Mouse (Mus musculus): ENCODE measurements at regions not wholly inside any gene's neighbourhood (a gene's known extent, or its start where the extent isn't known, plus 50 kb on each side); places are given as distances from the start of the nearest gene placed in this dataset.
"Not testable (repeated sequence)": the region's sequence is repeated elsewhere in the genome, so short reads cannot be mapped to it uniquely, and the experiment has no call there.

GRCm38 (mm10) chr6:84320586-84320985 is 273.1 kb downstream of the Cyp26b1 start:
- Histone ChIP-seq H3K9me3 (replicated peaks) (no peaks in the 10 kb centered on the region), H3K36me3 (no peaks in the 10 kb centered on the region), H3K27ac (replicated peaks) (no peak overlapping the region), H3K27me3 (ENCODE audit: low read depth, poor library complexity, severe bottlenecking) (peaks cover 29% of the 10 kb centered on the region), H3K4me1 (0 out of 2 replicates have a peak, but pooled peaks cover 4% of the 10 kb centered on the region), H3K4me3 (no peak overlapping the region)
- DNase-seq (ENCODE audit: low spot score): no peak
- WGBS: 58% methylated on average over 1 of the region's 1 CpGs

GRCm38 (mm10) chr6:84318774-84319173 is 274.9 kb downstream of the Cyp26b1 start:
- 52% methylated on average over 4 of the region's 4 CpGs for WGBS
- H3K4me1 ChIP-seq: peaks cover 21% of the 10 kb centered on the region
- H3K27me3 ChIP-seq (ENCODE audit: low read depth, poor library complexity, severe bottlenecking): peaks cover 46% of the 10 kb centered on the region
- no peak for DNase-seq (ENCODE audit: low spot score)
- no peaks in the 10 kb centered on the region for H3K36me3 ChIP-seq
- H3K27ac ChIP-seq (replicated peaks): no peak overlapping the region
- H3K9me3 ChIP-seq (replicated peaks): no peaks in the 10 kb centered on the region
- H3K4me3 ChIP-seq: no peak overlapping the region

- no peak for DNase-seq (ENCODE audit: low spot score)
- peaks cover 59% of the 10 kb centered on the region for H3K27me3 ChIP-seq (ENCODE audit: low read depth, poor library complexity, severe bottlenecking)
- no peak overlapping the region for H3K27ac ChIP-seq (replicated peaks)
- WGBS: 75% methylated on average over 1 of the region's 1 CpGs
- H3K9me3 ChIP-seq (replicated peaks): no peaks in the 10 kb centered on the region
- H3K4me3 ChIP-seq: no peak overlapping the region
- H3K36me3 ChIP-seq: no peaks in the 10 kb centered on the region
- H3K4me1 ChIP-seq: peaks cover 38% of the 10 kb centered on the region
These were observed 276.7 kb downstream of the Cyp26b1 start for GRCm38 (mm10) chr6:84317026-84317425.

- DNase-seq (ENCODE audit: low spot score): no peak
- no peaks in the 10 kb centered on the region for H3K9me3 ChIP-seq (replicated peaks)
- H3K27ac ChIP-seq (replicated peaks): no peak overlapping the region
- H3K36me3 ChIP-seq: no peaks in the 10 kb centered on the region
- peaks cover 54% of the 10 kb centered on the region for H3K4me1 ChIP-seq
- H3K4me3 ChIP-seq: no peak overlapping the region
- 83% methylated on average over 8 of the region's 8 CpGs for WGBS
- peaks cover 65% of the 10 kb centered on the region for H3K27me3 ChIP-seq (ENCODE audit: low read depth, poor library complexity, severe bottlenecking)
These were observed 278.4 kb downstream of the Cyp26b1 start for GRCm38 (mm10) chr6:84315175-84315912.

GRCm38 (mm10) chr6:84313797-84314196 is 279.9 kb downstream of the Cyp26b1 start:
- Histone ChIP-seq H3K9me3 (replicated peaks) (no peaks in the 10 kb centered on the region), H3K4me1 (peaks cover 55% of the 10 kb centered on the region), H3K27ac (replicated peaks) (peak overlapping the region; percentile 64), H3K36me3 (no peaks in the 10 kb centered on the region), H3K4me3 (no peak overlapping the region), H3K27me3 (ENCODE audit: low read depth, poor library complexity, severe bottlenecking) (peaks cover 69% of the 10 kb centered on the region)
- DNase-seq (ENCODE audit: low spot score): peak; percentile 28
- WGBS: 14% methylated on average over 4 of the region's 4 CpGs

- no peak for DNase-seq (ENCODE audit: low spot score)
- H3K4me3 ChIP-seq: no peak overlapping the region
- H3K27me3 ChIP-seq (ENCODE audit: low read depth, poor library complexity, severe bottlenecking): peaks cover 58% of the 10 kb centered on the region
- H3K36me3 ChIP-seq: no peaks in the 10 kb centered on the region
- 81% methylated on average over 9 of the region's 9 CpGs for WGBS
- no peaks in the 10 kb centered on the region for H3K9me3 ChIP-seq (replicated peaks)
- H3K27ac ChIP-seq (replicated peaks): peak overlapping the region; percentile 38; the same call in 1 of the 2 replicates
- H3K4me1 ChIP-seq: peaks cover 53% of the 10 kb centered on the region
These were observed 283.0 kb downstream of the Cyp26b1 start for GRCm38 (mm10) chr6:84310635-84311241.

GRCm38 (mm10) chr6:84307556-84307955 is 286.2 kb downstream of the Cyp26b1 start:
- Histone ChIP-seq H3K4me1 (peaks cover 23% of the 10 kb centered on the region), H3K4me3 (no peak overlapping the region), H3K9me3 (replicated peaks) (no peaks in the 10 kb centered on the region), H3K27me3 (ENCODE audit: low read depth, poor library complexity, severe bottlenecking) (peaks cover 33% of the 10 kb centered on the region), H3K27ac (replicated peaks) (no peak overlapping the region), H3K36me3 (no peaks in the 10 kb centered on the region)
- 86% methylated on average over 3 of the region's 3 CpGs for WGBS
- no peak for DNase-seq (ENCODE audit: low spot score)

- peaks cover 14% of the 10 kb centered on the region for H3K4me1 ChIP-seq
- no peak for DNase-seq (ENCODE audit: low spot score)
- no peaks in the 10 kb centered on the region for H3K9me3 ChIP-seq (replicated peaks)
- H3K27ac ChIP-seq (replicated peaks): no peak overlapping the region
- no peaks in the 10 kb centered on the region for H3K36me3 ChIP-seq
- peaks cover 23% of the 10 kb centered on the region; the same call in 1 of the 2 replicates for H3K27me3 ChIP-seq (ENCODE audit: low read depth, poor library complexity, severe bottlenecking)
- 90% methylated on average over 13 of the region's 13 CpGs for WGBS
- H3K4me3 ChIP-seq: no peak overlapping the region
These were observed 287.1 kb downstream of the Cyp26b1 start for GRCm38 (mm10) chr6:84306585-84306984.

GRCm38 (mm10) chr6:84305093-84305492 is 288.6 kb downstream of the Cyp26b1 start:
- 92% methylated on average over 3 of the region's 3 CpGs for whole genome bisulfite sequencing
- Histone ChIP-seq H3K36me3 (no peaks in the 10 kb centered on the region), H3K4me3 (no peak overlapping the region), H3K4me1 (no peaks in the 10 kb centered on the region), H3K27me3 (ENCODE audit: low read depth, poor library complexity, severe bottlenecking) (0 out of 2 replicates have a peak, but pooled peaks cover 13% of the 10 kb centered on the region), H3K27ac (replicated peaks) (no peak overlapping the region), H3K9me3 (replicated peaks) (no peaks in the 10 kb centered on the region)
- no peak for DNase-seq (ENCODE audit: low spot score)

GRCm38 (mm10) chr6:84302916-84303315 is 290.8 kb downstream of the Cyp26b1 start:
- not testable (repeated sequence) for H3K36me3 ChIP-seq; H3K27me3 ChIP-seq (ENCODE audit: low read depth, poor library complexity, severe bottlenecking); H3K4me3 ChIP-seq; H3K9me3 ChIP-seq (replicated peaks); H3K4me1 ChIP-seq; H3K27ac ChIP-seq (replicated peaks); DNase-seq (ENCODE audit: low spot score)
- 86% methylated on average over 3 of the region's 3 CpGs for WGBS

GRCm38 (mm10) chr6:84299936-84300335 is 291.5 kb downstream of the Dysf start:
- no peak overlapping the region for H3K4me3 ChIP-seq
- DNase-seq (ENCODE audit: low spot score): no peak
- H3K27ac ChIP-seq (replicated peaks): no peak overlapping the region
- H3K27me3 ChIP-seq (ENCODE audit: low read depth, poor library complexity, severe bottlenecking): no peaks in the 10 kb centered on the region
- no peaks in the 10 kb centered on the region for H3K9me3 ChIP-seq (replicated peaks)
- WGBS: 90% methylated on average over 2 of the region's 2 CpGs
- no peaks in the 10 kb centered on the region for H3K36me3 ChIP-seq
- no peaks in the 10 kb centered on the region for H3K4me1 ChIP-seq

GRCm38 (mm10) chr6:84299146-84299545 is 290.8 kb downstream of the Dysf start:
- DNase-seq (ENCODE audit: low spot score): no peak
- H3K36me3 ChIP-seq: no peaks in the 10 kb centered on the region
- H3K27ac ChIP-seq (replicated peaks): no peak overlapping the region

GRCm38 (mm10) chr6:84273907-84274306 is 265.5 kb downstream of the Dysf start:
- not testable (repeated sequence) for H3K9me3 ChIP-seq (replicated peaks); H3K4me3 ChIP-seq; H3K27ac ChIP-seq (replicated peaks); DNase-seq (ENCODE audit: low spot score); H3K36me3 ChIP-seq
- Histone ChIP-seq H3K27me3 (ENCODE audit: low read depth, poor library complexity, severe bottlenecking) (peaks cover 11% of the 10 kb centered on the region), H3K4me1 (peaks cover 11% of the 10 kb centered on the region)

More at GRCm38 (mm10) chr6:84299146-84299545, 290.8 kb downstream of the Dysf start:
- no peaks in the 10 kb centered on the region for H3K4me1 ChIP-seq
- H3K27me3 ChIP-seq (ENCODE audit: low read depth, poor library complexity, severe bottlenecking): no peaks in the 10 kb centered on the region
- H3K4me3 ChIP-seq: no peak overlapping the region
- no peaks in the 10 kb centered on the region for H3K9me3 ChIP-seq (replicated peaks)

All from midbrain, embryonic 10.5 days (tissue).